In the genomic region with DNA sequence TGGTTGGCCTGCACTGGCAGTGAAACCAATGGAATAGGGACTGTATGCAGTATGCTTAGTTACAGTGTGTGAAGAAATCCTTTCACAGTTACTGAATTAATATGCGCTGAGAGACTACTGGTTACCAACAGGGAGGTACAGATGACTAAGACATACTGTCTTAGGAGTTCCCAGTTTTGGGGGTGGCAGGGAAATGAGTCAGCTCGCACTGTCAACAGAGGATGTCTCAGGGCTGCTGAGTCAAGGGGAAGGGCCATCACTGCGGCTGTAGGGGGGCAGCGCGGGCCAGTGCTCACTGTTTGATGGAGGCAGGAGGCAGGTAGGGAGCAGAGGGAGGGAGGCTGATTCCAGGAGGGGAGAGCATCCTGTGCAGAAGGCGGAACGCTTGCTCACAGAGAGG, we compare ENCODE assay signal across 11 mouse cellular contexts. TPM values are rescaled to one million over a fixed set of nuclear protein-coding genes. Genes with fewer than 3 reads are reported as not detected.
A peak's percentile ranks its signal among the peaks of the same experiment; 100 is the strongest.
DNase-seq lines count a peak whose midpoint lies in the region; ATAC-seq and TF ChIP-seq lines count a peak whose summit lies in the region.
"Had no signal": no experiment of that assay in that cellular context is flagged by ENCODE, and none has a peak within 500 bp of the region (broad histone marks: within the 10 kb centered on the region; RNA-seq: fewer than 3 reads in every experiment).

No protein-coding gene starts in this region.

- peaks cover 46% of the 10 kb centered on the region for H3K4me1 ChIP-seq in liver, embryonic 12.5 days
- no peaks in the 10 kb centered on the region for H3K4me1 ChIP-seq in stomach, postnatal 0 days (replicated peaks; ENCODE audit: control insufficient read depth, insufficient read depth)
- H3K4me1 ChIP-seq in hindbrain, embryonic 13.5 days (replicated peaks), result no peaks in the 10 kb centered on the region
- H3K4me1 ChIP-seq: embryonic facial prominence, embryonic 13.5 days had no signal

- DNase-seq in right cerebral cortex, adult 18-20 months, result peak; percentile 77
- DNase-seq in right cerebral cortex, postnatal 14 days, result no peak
- DNase-seq in stomach, postnatal 0 days (ENCODE audit: low spot score), result no peak
- DNase-seq in lung, adult 18-20 months, result no peak
- DNase-seq: kidney, adult 18-20 months had no signal

- WGBS in liver, embryonic 12.5 days (ENCODE audit: insufficient replicate concordance), result 81% methylated on average over 7 of the region's 7 CpGs
- 82% methylated on average over 7 of the region's 7 CpGs for WGBS in stomach, postnatal 0 days
- WGBS in hindbrain, embryonic 13.5 days, result 92% methylated on average over 7 of the region's 7 CpGs

- H3K27ac ChIP-seq in liver, embryonic 12.5 days, result no peak overlapping the region
- H3K27ac ChIP-seq in stomach, postnatal 0 days (replicated peaks), result 0 out of 2 replicates have a peak overlapping the region, but pooled peaks have one; percentile 24
- no peak overlapping the region for H3K27ac ChIP-seq in hindbrain, embryonic 13.5 days
- H3K27ac ChIP-seq: embryonic facial prominence, embryonic 13.5 days; liver, embryonic 14.5 days had no signal

- H3K27me3 ChIP-seq in liver, embryonic 12.5 days (replicated peaks), result no peaks in the 10 kb centered on the region
- H3K27me3 ChIP-seq in stomach, postnatal 0 days (ENCODE audit: control insufficient read depth, insufficient read depth, low read length), result no peaks in the 10 kb centered on the region
- no peaks in the 10 kb centered on the region for H3K27me3 ChIP-seq in hindbrain, embryonic 13.5 days
- H3K27me3 ChIP-seq: embryonic facial prominence, embryonic 13.5 days had no signal

- H3K4me2 ChIP-seq in liver, embryonic 12.5 days, result no peak overlapping the region
- no peak overlapping the region for H3K4me2 ChIP-seq in stomach, postnatal 0 days (replicated peaks; ENCODE audit: low read depth)
- H3K4me2 ChIP-seq in hindbrain, embryonic 13.5 days, result no peak overlapping the region
- H3K4me2 ChIP-seq: embryonic facial prominence, embryonic 13.5 days; heart, embryonic 11.5 days had no signal

- H3K9ac ChIP-seq in liver, embryonic 12.5 days, result no peak overlapping the region
- no peak overlapping the region for H3K9ac ChIP-seq in stomach, postnatal 0 days (ENCODE audit: low read length)
- no peak overlapping the region for H3K9ac ChIP-seq in hindbrain, embryonic 13.5 days
- H3K9ac ChIP-seq: embryonic facial prominence, embryonic 13.5 days; liver, embryonic 14.5 days had no signal

- H3K4me3 ChIP-seq in liver, embryonic 12.5 days, result no peak overlapping the region
- H3K4me3 ChIP-seq in stomach, postnatal 0 days (ENCODE audit: low read depth, low read length), result no peak overlapping the region
- no peak overlapping the region for H3K4me3 ChIP-seq in hindbrain, embryonic 13.5 days
- H3K4me3 ChIP-seq: embryonic facial prominence, embryonic 13.5 days had no signal

- TF ChIP-seq EP300 in stomach, postnatal 0 days (optimal IDR thresholded peaks at IDR 0.05), result no peak

- H3K36me3 ChIP-seq in liver, embryonic 12.5 days, result peaks cover 40% of the 10 kb centered on the region
- H3K36me3 ChIP-seq in stomach, postnatal 0 days (ENCODE audit: control insufficient read depth, insufficient read depth, low read length), result peaks cover 36% of the 10 kb centered on the region
- H3K36me3 ChIP-seq in hindbrain, embryonic 13.5 days, result peaks cover 58% of the 10 kb centered on the region

- peak; percentile 93 for ATAC-seq in common myeloid progenitor, adult 5-6 weeks (replicated peaks; ENCODE audit: low read depth, poor library complexity, severe bottlenecking)
- ATAC-seq in liver, embryonic 12.5 days, result peak; percentile 40; the same call in 1 of the 2 replicates
- ATAC-seq in stomach, postnatal 0 days (ENCODE audit: low FRiP score, low TSS enrichment), result peak; percentile 56; the same call in 1 of the 2 replicates
- no peak for ATAC-seq in hindbrain, embryonic 13.5 days (ENCODE audit: low FRiP score)

- TF ChIP-seq CTCF in stomach, postnatal 0 days (IDR thresholded peaks at IDR 0.05; ENCODE audit: low read depth), result no peak

- no peaks in the 10 kb centered on the region for H3K9me3 ChIP-seq in liver, embryonic 12.5 days (replicated peaks)
- H3K9me3 ChIP-seq in stomach, postnatal 0 days (ENCODE audit: control insufficient read depth, low read length), result no peaks in the 10 kb centered on the region
- no peaks in the 10 kb centered on the region for H3K9me3 ChIP-seq in hindbrain, embryonic 13.5 days
- H3K9me3 ChIP-seq: embryonic facial prominence, embryonic 13.5 days had no signal

RNA-seq across cellular contexts. Expression of a gene that starts 26.6 kb away (rescaled TPM):
- total RNA-seq in common myeloid progenitor, adult 5-6 weeks (2017), result 8.4 and 15.8 TPM in 2 replicates
- polyA plus RNA-seq in liver, embryonic 12.5 days (2016; fragmentation: Nextera tagmentation; extraction: Ambion mirVana), result 7.0 and 7.1 TPM in 2 replicates
- polyA plus RNA-seq in stomach, postnatal 0 days (2015; fragmentation: Nextera tagmentation; extraction: Ambion mirVana), result 8.8 and 10.1 TPM in 2 replicates
- 14.3 and 16.5 TPM in 2 replicates for polyA plus RNA-seq in hindbrain, embryonic 13.5 days (2015; fragmentation: Nextera tagmentation; extraction: Ambion mirVana)
